Mouse (Mus musculus) thymus, postnatal 25 days (tissue): ENCODE data around the gene Tamm41.

Experiments used
- DNase-seq: peaks from one replicate; pipeline ENCODE4 v3.0.0; 2022

The Tamm41 gene

DNA sequence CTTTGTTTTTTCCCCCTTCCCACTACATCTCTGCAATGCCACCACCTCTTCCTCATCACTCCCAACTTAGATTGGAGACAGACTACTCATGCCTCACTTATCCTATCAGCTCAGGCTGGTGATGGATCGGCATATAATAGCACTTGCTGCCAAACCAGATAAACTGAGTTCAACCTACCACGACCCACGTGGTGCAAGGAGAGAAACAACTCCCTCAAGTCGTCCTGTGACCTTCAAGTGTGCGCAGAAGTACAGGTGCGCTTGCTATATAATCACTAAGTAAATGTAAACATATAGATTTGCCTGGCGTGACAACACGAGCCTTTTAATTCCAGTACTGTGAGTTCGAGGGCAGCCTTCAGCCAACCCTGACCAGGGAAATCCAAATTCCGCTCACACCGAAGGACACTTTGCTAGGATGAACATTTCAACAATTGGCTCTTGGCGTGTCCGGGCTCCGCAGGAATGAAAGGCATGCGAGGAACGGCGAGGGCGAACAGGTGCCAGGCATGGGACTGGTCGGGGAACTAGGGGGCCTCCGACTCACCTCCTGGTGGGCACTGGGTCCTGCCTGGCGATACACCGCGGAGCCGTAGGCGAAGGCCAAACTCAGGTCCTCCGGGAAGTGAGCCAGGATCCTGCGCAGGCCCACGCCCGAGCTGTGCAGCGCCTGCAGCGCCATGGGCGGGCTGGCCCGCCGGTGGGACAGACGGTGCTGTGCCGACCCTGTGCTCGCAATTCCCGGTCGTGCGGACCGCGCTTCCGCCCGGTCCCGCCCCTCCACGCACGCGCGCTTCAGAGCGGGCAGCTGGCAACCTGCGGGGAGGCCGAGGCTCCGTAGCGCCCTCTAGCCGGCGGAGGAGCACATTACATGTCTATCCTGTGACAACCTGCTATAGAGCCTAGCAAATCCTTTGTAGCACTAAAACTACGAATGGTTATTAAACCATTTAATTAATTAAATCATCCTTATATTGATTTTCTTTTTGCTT is at the start of gene Tamm41:
Gene Tamm41, minus strand, starts transcription at position 774 of the 992 bp plus-strand sequence.
- peak; percentile 89 for DNase-seq

DNA sequence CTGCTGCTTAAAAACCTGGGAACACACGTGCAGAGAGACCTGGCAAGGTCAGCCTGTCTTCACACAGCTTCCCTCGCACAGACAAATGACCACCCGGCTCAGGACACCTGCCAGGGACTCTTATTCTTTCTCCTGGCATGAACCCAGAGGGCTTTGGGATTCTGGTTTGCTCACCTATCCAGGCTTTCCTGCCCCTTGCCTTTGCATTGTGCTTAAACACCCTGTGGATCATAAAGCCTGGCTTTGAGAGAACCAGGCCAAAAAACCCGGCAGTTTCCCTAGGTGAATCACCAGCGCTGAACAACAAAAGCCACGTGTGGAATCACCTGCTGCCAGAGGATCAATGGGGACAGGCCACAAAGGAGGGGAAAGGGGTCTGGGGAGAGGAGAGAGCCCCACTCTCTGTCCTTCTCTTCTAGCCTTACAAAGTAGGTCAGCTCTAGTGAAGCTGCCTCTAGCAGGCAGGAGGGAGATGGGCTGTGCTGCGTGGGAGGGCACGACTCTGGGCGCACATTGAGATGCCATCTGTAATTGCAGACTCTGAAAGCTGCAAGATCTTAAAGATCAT is 47.7 kb upstream of the Tamm41 start:
- DNase-seq = no peak

DNA sequence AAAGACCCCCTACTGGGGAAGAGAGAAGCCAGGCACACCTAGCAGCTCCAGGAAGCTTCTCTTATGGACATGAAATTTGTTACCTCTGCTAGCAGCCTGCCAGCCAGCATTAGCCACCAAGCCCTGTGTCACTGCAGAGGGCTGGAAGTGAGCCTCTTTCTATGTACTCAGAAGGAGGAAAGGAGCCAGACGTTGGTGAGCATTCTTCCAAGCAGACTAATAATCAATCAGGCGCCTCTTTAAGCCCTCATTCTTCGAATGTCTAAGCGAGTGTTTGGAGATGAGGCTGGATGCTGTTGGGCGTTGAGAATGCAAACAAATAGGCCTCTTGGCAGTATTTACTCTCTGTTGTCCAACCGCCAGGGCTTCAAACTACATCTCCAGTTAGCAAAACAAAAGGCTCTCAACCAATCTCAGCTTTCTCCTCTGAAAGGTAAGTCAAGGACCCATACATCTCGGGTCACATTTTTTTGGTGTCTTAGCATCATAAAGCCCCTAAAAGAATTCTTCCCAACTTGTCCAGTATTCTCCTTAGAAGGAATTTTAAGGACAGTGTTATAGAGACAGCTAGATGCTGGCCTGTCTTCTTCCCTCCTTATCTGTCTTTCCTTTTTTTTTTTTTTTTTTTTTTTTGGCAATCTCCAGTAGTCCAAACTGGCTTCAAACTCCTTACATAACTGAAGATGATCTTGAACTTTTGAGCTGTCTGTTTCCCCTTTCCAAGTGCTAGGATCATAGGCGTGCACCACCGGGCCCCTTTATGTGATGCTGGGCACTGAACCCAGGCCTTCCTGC is 39.3 kb upstream of the Tamm41 start:
- DNase-seq = no peak

DNA sequence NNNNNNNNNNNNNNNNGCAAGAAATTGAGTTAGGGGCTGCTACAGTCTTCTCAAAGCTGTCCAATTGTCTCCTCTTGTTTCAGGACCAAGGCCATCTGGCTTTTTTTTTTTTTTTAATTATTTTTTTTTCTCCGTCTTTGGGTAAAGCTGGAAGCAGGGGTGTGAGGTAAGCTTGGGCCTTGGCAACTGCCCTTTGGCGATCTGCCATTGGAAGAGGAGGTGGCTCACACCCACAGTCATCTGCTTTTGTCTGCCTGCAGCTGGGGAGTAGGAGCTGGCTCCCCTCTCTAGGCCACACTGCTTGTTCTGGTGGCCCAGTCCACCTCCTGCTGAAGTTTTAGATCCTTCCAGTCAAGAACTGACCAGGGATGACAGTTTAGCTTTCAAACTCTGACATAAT is 34.3 kb upstream of the Tamm41 start:
- no peak for DNase-seq

DNA sequence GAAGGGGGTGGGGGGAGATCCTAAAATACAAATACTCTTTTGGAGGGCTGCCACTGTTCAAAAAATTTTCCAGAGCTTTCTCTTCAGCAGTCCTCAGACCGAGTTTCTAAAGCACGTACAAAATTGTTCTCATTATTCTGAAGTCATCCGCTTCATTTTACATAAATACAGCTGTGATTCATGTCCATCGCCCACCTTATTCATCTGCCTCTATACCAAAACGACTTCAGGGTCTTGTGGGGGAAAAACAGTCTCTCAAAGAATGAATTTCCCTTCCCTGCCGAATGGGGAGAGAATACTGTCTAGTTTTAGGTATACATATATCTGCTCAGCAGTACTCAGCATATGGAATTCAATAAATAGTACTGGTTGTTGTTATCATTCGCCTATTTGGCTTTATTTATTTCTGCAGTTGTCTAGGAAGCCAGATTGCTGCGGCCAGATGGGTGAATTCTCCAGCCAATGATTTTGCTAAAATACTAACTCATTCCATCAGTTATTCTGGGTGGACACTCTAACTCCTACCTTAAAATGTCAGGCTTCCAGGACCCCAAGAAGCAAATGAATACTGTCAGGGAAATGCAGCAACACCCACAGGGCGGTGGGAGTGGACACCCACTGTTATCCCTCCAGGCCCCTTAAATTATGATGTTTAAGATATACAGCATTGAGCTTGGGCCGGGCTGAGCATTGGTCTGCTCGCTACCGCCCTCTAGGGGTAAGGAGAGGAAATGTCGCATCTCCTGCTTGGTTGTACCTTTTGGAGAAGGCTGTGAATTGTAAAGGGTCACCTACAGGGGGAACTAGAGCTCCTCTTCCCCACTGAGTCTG is 27.9 kb upstream of the Tamm41 start:
- DNase-seq = peak; percentile 76

DNA sequence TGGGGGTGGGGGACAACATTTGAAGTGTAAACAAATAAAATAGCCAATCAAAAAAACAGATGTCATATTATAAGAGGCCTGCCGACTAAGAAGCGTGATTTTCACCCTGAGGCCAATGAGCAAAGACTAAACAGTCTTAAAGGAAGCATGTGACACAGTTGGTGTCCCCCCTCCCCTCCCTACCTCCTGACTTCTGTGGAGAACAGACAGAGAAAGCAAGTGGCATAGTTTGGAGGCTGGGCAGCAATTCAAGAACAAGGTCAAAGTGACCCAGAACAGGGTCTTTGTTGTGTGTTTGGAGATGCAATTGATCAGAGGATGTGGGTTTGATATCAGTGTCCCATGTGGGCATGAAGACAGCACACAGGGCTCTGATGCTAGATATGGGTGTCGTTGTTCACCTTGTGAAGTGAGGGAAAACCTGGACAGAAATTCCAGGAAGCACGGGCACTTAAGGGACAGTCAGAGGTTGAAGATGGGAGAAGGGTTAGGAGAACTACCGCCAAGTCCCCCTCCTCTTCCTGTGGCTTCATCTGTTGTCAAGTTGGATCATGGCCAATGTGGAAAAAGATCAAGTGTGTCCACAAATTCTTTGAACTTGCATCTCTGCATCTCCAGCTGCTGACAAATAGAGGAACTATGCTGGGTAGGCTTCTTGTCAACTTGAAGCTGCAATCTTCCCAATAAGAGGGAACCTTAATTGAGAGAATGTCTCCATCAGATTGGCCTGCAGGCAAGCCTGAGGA is 25.1 kb upstream of the Tamm41 start:
- no peak for DNase-seq

DNA sequence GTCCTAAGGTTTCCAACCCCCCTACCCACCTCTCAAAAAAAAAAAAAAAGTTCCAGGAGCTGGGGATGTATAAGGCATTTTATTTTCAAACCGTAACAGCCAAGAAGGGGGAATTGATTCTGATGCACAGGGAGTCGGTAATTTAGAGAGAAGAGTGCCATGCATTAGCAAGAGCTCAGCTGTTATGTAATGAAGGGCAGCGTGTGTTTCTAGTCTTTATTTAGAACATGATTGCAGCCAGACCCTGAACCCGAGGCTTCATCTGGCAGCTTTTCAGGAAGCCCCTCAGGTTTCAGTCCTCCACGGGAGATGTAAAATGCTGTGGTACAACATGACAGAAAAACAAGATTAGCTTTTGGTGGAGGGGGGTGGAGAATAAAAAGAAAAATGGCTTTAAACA is 21.6 kb upstream of the Tamm41 start:
- DNase-seq = no peak

DNA sequence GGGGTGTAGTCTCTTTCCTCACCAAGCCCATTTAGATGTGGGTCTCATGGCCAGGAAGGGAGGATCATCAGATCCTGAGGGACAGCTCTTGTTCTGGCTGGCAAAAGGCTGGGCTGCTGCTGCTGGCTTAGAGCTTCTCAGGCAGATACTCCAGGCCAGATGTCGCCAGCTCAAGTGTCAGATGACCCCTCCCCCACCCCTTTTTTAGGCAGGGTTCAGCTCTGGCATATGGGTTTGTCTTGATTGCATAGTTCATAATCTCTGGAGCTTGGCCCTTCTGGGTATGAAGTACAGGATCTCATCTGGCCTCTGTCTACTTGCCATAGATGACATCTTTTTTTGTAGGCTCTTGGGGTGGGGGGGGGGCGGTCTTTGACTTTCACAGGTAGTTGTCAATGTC is 19.0 kb upstream of the Tamm41 start:
- no peak for DNase-seq

DNA sequence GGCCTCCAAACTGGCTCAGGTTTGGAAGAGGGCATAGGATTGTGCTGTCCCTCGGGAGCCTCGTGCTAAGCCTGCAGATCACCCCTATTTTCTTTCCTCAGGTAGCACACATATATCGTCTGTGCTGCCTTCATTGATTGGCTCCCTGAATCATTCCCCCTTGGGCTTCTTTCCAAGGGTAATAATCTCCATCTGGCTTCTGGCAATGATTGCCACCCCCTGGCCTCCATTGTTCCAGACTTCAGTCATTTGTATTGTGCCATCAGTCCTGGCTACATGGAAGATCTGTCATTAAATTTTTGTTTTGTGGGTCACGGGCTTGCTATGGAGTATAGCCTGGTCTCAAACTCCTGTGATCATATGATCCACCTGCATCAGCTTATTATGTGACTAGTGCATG is 17.8 kb upstream of the Tamm41 start:
- DNase-seq = no peak

DNA sequence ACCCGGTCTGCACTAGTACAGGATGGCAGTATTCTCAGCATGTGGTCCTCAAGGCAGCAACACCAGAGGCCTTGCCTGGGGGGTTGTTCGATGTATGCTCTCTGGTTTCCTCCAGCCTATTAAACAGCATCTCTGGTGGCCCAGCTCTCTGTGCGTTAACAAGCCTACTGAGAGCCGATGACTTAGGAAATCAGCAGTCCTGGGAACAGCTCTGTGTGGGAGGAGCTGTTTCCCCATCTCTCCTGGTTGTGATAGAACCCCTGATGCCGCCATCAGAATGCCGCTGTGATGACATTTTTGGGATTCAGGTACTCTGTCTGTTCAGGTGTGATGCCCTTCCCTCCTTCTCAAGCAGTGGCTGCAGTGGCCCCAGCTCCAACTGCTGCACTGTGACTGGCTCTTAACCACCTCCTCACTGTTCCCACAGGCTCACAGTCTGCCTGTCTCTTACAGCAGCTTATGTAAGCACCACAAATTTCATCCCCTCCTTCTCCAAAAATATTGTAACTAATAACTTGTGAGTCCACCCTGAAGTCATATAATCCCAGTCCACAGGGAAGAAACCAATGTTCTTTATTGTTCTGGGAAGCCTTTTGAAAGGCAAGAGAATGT is 14.0 kb upstream of the Tamm41 start:
- no peak for DNase-seq

DNA sequence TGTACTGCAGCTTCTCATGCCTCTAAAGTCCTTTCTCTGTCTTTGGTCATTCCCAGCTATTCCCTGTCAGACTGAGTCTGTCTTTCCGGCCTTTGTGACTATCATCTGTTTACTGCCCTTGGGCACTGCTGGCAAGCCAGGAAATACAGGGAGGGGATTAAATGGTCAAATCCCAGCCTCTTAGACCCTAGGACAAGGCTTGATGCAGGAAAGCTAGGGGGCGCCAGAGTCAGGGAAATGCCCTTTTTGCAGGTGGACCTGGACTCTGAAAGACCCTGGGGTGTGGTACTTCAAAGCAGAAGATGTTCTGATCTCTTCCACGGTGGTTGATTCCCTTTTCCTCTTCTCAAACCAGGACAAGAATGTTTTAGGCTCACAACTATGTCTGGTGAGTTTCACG is 11.3 kb upstream of the Tamm41 start:
- DNase-seq = peak; percentile 19

DNA sequence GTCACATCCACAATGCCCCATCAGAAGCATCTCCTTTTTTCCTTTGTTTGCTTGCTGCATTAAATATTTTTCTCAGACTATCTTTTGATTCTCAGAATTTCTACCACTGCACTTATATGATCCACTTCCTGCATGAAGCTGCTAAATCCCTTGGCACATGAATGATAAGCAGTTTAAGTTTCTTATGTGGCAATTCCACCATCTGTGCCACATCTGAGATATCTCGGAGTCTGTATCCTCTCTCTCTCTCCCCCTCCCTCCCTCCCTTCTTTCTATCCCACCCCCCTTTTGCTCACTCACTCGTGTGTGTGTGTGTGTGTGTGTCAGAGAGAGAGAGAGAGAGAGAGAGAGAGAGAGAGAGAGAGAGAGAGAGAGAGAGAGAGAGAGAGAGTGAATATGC is 10.1 kb upstream of the Tamm41 start:
- no peak for DNase-seq

DNA sequence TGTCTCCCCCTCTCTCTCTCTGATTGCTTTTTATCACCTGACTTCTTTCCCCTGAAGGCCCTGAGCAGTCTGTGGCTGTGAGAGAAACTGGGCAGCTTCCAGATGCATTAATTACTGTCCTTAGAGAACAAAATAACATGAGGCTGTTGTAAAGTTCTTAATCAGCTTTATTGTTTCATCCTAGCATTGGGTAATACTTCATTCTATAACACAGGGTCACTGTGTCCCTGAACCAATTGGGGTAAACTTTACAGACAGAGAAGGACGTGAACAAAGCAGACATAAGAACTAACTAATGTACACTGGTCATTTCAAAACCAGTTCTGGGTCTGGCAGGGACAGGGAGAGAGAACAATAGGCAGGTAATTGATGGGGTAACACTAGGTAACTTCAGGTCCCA is 8.4 kb upstream of the Tamm41 start:
- no peak for DNase-seq

DNA sequence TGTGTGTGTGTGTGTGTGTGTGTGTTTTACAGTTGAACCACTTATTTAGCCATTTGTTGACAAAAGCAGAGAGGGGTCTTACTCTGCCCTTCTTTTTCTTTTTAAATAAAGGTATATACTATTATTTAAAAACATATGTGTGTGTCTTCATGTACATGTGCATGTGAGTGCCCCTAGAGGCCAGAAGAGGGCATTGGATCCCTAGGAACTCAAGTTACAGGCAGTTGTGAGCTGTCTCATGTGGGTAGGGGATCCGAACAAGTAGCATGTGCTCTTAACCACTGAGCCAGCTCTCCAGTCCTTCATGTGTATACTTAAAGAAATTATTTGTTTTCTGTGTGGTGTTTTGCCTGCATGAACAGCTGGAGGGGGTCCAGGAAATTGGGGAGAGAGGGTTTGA is 7.0 kb upstream of the Tamm41 start:
- DNase-seq = no peak

DNA sequence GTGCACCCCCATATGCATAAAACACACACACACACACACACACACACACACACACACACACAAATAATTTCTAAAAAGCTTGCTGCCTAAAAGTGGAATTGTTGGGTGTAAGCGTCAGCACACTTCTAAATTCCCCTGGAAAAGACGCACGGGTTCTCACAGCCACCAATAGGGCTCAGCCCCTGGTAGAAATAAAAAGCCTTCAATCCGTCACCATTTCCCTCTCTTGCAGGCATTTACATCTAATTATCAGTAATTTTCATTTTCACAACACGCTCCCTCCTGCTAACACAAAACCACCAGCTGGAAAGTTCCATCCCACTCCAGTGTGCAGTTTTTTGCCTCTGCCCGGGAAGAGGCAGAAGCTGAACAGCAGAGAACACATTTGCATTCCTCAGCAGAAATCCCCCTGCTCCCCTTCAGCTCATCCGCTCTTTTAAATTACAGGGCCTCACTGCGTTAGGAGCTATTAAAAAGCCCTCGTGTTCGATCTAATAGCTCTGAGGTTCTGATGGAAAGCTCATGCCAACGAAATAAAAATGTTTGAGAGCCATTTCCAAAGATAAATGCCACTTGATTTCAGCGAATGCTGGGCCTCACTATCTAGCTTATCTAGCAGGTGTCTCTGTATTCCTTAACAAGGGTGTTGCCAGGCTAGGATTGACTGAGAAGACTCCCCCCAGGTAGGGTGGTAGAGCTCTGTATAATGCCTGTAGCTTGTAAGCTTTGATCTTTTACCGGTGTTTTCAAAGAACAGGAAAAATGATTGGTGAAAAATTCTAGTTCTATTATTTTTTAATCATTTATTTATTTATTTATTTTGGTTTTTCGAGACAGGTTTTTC is 6.2 kb upstream of the Tamm41 start:
- DNase-seq = no peak

DNA sequence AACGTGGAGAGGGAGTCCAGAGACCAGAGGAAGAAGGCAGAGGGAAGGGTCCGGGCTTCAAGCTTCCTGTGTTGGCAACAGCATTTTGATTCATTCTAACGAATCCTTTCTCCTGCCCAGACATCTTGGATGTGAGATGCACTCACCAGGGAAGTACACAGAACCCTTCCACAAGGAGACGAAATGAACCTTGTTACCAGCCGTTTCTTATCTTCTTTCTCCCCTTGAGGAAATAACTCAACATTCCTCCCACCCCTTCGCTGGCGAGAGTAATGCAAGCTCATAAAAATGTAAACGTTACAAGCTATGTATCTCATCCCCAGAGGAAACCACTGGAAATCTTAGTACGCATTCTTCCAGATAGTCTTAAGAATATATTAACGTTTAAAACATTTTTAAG is 4.9 kb upstream of the Tamm41 start:
- DNase-seq = no peak

DNA sequence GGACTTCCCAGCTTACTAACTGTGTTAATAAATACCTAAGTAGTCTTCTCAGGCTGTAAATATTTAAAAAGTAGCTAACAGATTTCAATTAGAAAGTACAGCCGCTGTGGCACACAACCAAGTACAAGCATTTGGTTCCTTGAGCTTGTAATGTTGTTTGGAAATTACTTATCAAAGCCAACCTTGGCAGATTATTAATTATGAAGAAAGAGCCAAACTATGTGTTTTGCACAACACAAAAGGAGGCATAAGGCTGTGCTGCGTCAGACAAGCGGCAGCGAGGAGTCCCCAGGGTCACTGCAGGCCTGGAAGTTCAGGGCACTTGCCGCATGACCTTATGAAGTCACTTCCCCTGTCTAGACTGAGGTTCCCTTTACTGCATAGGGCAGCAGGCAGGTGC is 4.2 kb downstream of the Tamm41 start:
- no peak for DNase-seq

DNA sequence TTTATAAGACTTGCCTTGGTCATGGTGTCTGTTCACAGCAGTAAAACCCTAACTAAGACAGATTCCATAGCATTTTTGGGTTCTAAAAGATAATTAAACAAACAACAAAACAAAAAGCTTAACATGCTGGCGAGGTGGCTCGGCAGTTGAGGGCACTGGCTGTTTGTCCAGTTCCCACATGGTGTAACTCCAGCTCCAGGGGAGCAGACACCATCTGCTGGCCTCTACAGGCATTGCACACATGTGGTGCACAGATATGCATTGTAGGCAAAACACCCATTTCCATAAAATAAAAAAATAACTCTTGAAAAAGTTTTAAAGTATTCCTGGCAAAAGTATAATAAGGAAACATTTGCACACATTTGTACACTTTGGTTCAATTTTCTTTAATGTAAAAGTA is 7.6 kb downstream of the Tamm41 start:
- DNase-seq = no peak

DNA sequence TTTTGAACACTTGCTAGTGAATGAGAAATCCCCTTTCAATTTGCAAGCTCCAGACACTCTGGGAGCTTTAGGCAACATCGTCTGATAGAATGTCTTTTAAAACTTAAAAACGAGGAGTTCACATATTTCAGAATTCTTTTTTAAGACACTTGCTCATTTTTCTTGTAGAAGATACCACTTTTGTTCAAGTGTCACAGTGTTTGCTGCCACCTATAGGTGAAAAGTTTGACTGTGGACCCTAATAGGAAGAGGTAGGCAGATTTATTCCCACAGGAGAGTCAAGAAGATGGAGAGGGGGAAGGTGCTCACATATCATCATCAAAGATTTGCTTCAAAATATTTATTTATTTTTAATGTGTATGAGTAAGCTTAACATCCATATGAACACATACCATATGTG is 8.4 kb downstream of the Tamm41 start:
- no peak for DNase-seq

DNA sequence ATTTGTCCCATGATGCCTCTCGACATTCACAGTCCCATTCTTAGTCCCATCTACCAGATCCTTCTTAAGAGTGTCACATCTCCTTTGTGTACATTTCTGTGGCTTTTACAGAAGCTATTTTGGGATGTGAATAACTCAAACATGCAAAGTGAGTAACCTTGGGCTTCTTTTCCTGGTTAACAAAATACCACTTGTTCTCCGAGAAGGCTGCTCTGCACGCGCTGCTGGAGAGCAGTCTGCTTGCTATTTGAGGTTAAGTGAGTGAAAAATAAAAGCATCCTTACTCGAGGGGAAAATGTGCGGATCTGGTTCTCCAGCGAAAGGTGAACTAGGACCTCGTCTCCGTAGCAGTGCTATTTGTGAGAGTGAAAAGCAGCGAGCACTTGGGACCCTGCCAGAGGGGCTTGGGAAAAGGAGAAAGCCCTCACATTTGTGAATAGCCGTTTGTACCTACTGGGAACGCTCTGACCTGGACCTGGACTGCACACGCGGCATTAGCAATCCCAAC is 10.1 kb downstream of the Tamm41 start:
- DNase-seq = no peak
